Mouse (Mus musculus) spleen, adult 2 months (tissue): Measurements from ENCODE around the gene Zfhx3.

Experiments used
- CTCF ChIP-seq: fragments of 200-500 bp; IDR thresholded peaks from 2 replicates; pipeline ENCODE4 v1.5.1; 2011; ENCODE audit warnings: mild to moderate bottlenecking, inconsistent platforms; ENCODE audit not compliant: insufficient read depth, insufficient read length, insufficient replicate concordance; ENCODE audit errors: extremely low read depth
- POLR2A ChIP-seq: fragments of 200-500 bp; IDR thresholded peaks from 2 replicates; pipeline ENCODE4 v1.6.1; 2011; ENCODE audit warnings: low read depth, low read length, inconsistent platforms

- no peak for TF ChIP-seq CTCF
- no peak for TF ChIP-seq POLR2A
Observed at GRCm38 (mm10) chr8:108887256-108887615, 944.8 kb downstream of the Zfhx3 start.
